Mouse (Mus musculus) erythroblast, embryonic 14.5 days (primary cell): ENCODE results near the gene Adamtsl4.

ENCODE experiments used
- GATA1 ChIP-seq: IDR thresholded peaks from 2 replicates; pipeline ENCODE4 v1.6.1; 2012; ENCODE audit warnings: low read length, inconsistent platforms, mixed read lengths
- TAL1 ChIP-seq: IDR thresholded peaks from 3 replicates; pipeline ENCODE4 v1.6.1; 2012; ENCODE audit warnings: low read length, inconsistent platforms, mixed read lengths

GRCm38 (mm10) chr3:95730431-95730830 lies 42.7 kb upstream of the Adamtsl4 start:
- TF ChIP-seq GATA1 = no peak
- TF ChIP-seq TAL1 = no peak
